Mouse (Mus musculus) liver, embryonic 14.5 days (tissue): ENCODE measurements around the gene Psmd9.

Experiments
- CTCF ChIP-seq: IDR thresholded peaks from 2 replicates; pipeline ENCODE4 v1.5.1; 2016; ENCODE audit warnings: antibody characterized with exemption, low read depth, control low read depth
- EP300 ChIP-seq: IDR thresholded peaks from 2 replicates; pipeline ENCODE4 v1.6.1; 2016; ENCODE audit warnings: antibody characterized with exemption, low read depth

DNA sequence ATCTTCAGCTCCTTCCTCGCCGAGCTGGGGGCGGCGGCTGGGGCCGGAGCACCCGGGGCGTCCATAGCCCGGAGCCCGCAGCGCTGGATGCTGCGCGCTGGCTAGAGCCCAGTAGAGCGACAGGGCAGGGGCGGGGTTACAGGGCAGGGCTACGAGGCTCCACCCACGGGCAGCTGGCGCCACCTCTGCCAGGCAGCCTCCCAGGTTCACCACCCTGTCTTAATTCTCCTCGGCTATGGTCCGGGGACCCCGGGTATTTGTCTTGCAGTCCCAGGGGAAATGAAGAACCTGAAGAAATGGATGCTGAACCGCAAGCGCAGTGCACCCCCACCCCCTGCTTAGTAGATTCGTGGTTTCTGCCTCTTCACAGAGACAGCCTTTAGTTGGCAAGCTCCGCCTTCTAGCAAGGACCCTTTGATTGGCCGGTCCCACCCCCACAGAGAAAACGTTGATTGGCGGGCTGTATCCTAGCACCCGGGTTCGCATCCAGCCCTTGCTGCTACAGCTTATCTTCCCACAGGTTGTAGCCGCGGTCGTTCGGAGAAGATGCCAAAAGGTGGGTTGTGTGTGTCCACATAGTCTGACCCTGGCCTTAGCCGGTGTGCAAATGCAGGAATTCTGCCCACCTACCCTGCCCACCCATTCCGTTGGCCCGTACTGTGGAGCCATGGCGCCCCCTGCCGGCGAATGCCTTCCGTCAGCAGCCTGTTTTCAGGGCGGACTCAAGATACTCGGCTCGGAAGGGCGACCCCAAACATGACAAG, 36.7 kb upstream of the Psmd9 start, which contains the start of gene Rhof:
- TF ChIP-seq EP300 = no peak
- peak; percentile 98 for TF ChIP-seq CTCF
